Mouse (Mus musculus) regulatory T cell (primary cell): ENCODE results near the gene Map4k2.

Source experiments
- in situ Hi-C: fragments of 300-600 bp; cut with MboI, MseI; formaldehyde crosslinking; loops from one replicate; pipeline ENCODE4 v1.15.1; 2025; ENCODE audit warnings: high pct_unique_total_duplicates

Map4k2 gene

GRCm38 (mm10) chr19:6340524-6341452, at the start of gene Map4k2:
Gene Map4k2 (plus strand): TSS chr19:6341135.
- in situ Hi-C loops, result no loop called here

GRCm38 (mm10) chr19:6292262-6292661, 48.7 kb upstream of the Map4k2 start:
- in situ Hi-C loops, result no loop called here

- in situ Hi-C loops, result no loop called here
Observed at GRCm38 (mm10) chr19:6294301-6294700, 46.6 kb upstream of the Map4k2 start.

- in situ Hi-C loops, result no loop called here
Observed at GRCm38 (mm10) chr19:6296551-6297210, 44.3 kb upstream of the Map4k2 start.

GRCm38 (mm10) chr19:6297641-6298040, 43.3 kb upstream of the Map4k2 start:
- in situ Hi-C loops, result no loop called here

- in situ Hi-C loops, result no loop called here
Observed at GRCm38 (mm10) chr19:6299003-6299402, 41.9 kb upstream of the Map4k2 start.

GRCm38 (mm10) chr19:6299450-6300267, 41.3 kb upstream of the Map4k2 start:
- in situ Hi-C loops, result no loop called here

- in situ Hi-C loops, result no loop called here
Observed at GRCm38 (mm10) chr19:6300402-6300841, 40.5 kb upstream of the Map4k2 start.

GRCm38 (mm10) chr19:6302114-6302513, 38.8 kb upstream of the Map4k2 start:
- in situ Hi-C loops, result no loop called here

GRCm38 (mm10) chr19:6302522-6302921, 38.4 kb upstream of the Map4k2 start:
- in situ Hi-C loops, result no loop called here

GRCm38 (mm10) chr19:6303831-6304230, 37.1 kb upstream of the Map4k2 start:
- in situ Hi-C loops, result no loop called here

- in situ Hi-C loops, result loop anchor here (5.0 kb wide), 1 partner anchor 33 kb away; no protein-coding TSS in a partner anchor
Observed at GRCm38 (mm10) chr19:6304787-6305516, 36.0 kb upstream of the Map4k2 start.

GRCm38 (mm10) chr19:6305517-6306115, 35.3 kb upstream of the Map4k2 start:
- in situ Hi-C loops, result loop anchor here (5.0 kb wide), 1 partner anchor 33 kb away; no protein-coding TSS in a partner anchor

- in situ Hi-C loops, result loop anchor here (5.0 kb wide), 1 partner anchor 34 kb away; no protein-coding TSS in a partner anchor
Observed at GRCm38 (mm10) chr19:6306137-6306551, 34.8 kb upstream of the Map4k2 start, which contains the start of gene Cdc42bpg. Gene Cdc42bpg (plus strand): TSS chr19:6306456.

- in situ Hi-C loops, result loop anchor here (5.0 kb wide), 1 partner anchor 34 kb away; no protein-coding TSS in a partner anchor
Observed at GRCm38 (mm10) chr19:6306586-6306985, 34.3 kb upstream of the Map4k2 start.

GRCm38 (mm10) chr19:6307733-6308531, 33.0 kb upstream of the Map4k2 start:
- in situ Hi-C loops, result loop anchor here (5.0 kb wide), 1 partner anchor 36 kb away; no protein-coding TSS in a partner anchor

GRCm38 (mm10) chr19:6310181-6310580, 30.8 kb upstream of the Map4k2 start:
- in situ Hi-C loops, result loop anchor here (10.0 kb wide), 1 partner anchor 135 kb away; no protein-coding TSS in a partner anchor

GRCm38 (mm10) chr19:6311783-6312182, 29.2 kb upstream of the Map4k2 start:
- in situ Hi-C loops, result loop anchor here (10.0 kb wide), 1 partner anchor 137 kb away; no protein-coding TSS in a partner anchor

GRCm38 (mm10) chr19:6313796-6314195, 27.1 kb upstream of the Map4k2 start:
- in situ Hi-C loops, result loop anchor here (10.0 kb wide), 1 partner anchor 139 kb away; no protein-coding TSS in a partner anchor
